ENCODE assay signal across 7 mouse cellular contexts in the genomic region with DNA sequence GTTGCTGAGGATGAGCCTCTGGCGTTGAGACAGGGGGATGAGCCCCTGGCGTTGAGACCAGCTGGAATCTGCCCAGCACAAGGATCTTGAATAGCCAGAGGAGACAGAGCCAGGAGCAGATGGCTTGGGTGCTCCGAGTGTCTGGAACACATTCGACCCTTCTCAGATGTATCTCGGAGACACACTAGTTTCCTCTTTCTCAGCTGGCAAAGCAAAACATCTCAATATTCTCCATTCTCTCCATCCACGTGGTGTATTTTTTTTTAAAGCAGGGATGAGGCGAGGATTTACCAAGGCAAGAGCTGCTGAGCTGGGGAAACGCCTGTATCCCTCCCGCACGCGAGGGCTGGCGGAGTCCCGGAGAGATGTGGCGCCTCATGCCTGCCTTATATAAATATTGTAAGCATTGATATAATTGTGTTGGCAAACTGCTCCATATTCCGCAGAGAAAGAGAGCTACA.
DNase-seq lines count a peak whose midpoint lies in the region; ATAC-seq lines count a peak whose summit lies in the region.

No protein-coding gene starts in this region.

- H3K9ac ChIP-seq in hindbrain, embryonic 13.5 days = 0 out of 2 replicates have a peak overlapping the region, but pooled peaks have one; percentile 29
- no peak overlapping the region for H3K9ac ChIP-seq in midbrain, embryonic 16.5 days (ENCODE audit: low read depth, low read length)

- H3K36me3 ChIP-seq in hindbrain, embryonic 13.5 days = no peaks in the 10 kb centered on the region
- H3K36me3 ChIP-seq in midbrain, embryonic 16.5 days (ENCODE audit: control insufficient read depth, insufficient read depth, low read length) = no peaks in the 10 kb centered on the region

- no peaks in the 10 kb centered on the region for H3K9me3 ChIP-seq in hindbrain, embryonic 13.5 days
- H3K9me3 ChIP-seq in midbrain, embryonic 16.5 days (replicated peaks; ENCODE audit: control insufficient read depth, low read length, poor library complexity, severe bottlenecking) = no peaks in the 10 kb centered on the region

- H3K27me3 ChIP-seq in hindbrain, embryonic 13.5 days = no peaks in the 10 kb centered on the region
- no peaks in the 10 kb centered on the region for H3K27me3 ChIP-seq in midbrain, embryonic 16.5 days (ENCODE audit: control insufficient read depth, insufficient read depth, low read depth, low read length)

- H3K4me3 ChIP-seq in hindbrain, embryonic 13.5 days = no peak overlapping the region
- H3K4me3 ChIP-seq in midbrain, embryonic 16.5 days (ENCODE audit: low read depth, low read length) = no peak overlapping the region

- H3K27ac ChIP-seq in hindbrain, embryonic 13.5 days = peak overlapping the region; percentile 44; the same call in 1 of the 2 replicates
- H3K27ac ChIP-seq in midbrain, embryonic 16.5 days (ENCODE audit: low read length) = peak overlapping the region; percentile 68

- peaks cover 7% of the 10 kb centered on the region; the same call in 1 of the 2 replicates for H3K4me1 ChIP-seq in hindbrain, embryonic 13.5 days (replicated peaks)
- H3K4me1 ChIP-seq in midbrain, embryonic 16.5 days (ENCODE audit: control insufficient read depth, insufficient read depth, low read length) = peaks cover 7% of the 10 kb centered on the region

- peak; percentile 9 for DNase-seq in cerebellum, adult 11-12 months
- peak; percentile 86 to 91 for DNase-seq in cerebellum, postnatal 10 days
- no peak for DNase-seq in spleen, adult 18-20 months
- DNase-seq in adrenal gland, postnatal 4 days (ENCODE audit: low spot score in 2 of 2) = no peak

- 0 out of 2 replicates have a peak, but pooled peaks have one; percentile 49 for ATAC-seq in hindbrain, embryonic 13.5 days (ENCODE audit: low FRiP score)
- peak; percentile 21; the same call in 1 of the 2 replicates for ATAC-seq in midbrain, embryonic 16.5 days
- ATAC-seq in activated CD4-positive, CD25-positive, alpha-beta regulatory T cell, adult 4 months = no peak

- H3K4me2 ChIP-seq in hindbrain, embryonic 13.5 days = no peak overlapping the region
- peak overlapping the region; percentile 24 for H3K4me2 ChIP-seq in midbrain, embryonic 16.5 days (ENCODE audit: low read length)

- 66% methylated on average over 15 of the region's 15 CpGs for WGBS in hindbrain, embryonic 13.5 days
- 66% methylated on average over 15 of the region's 15 CpGs for WGBS in midbrain, embryonic 16.5 days

Comparison
In these comparisons a context has a peak if more than half of its experiments do, and no peak if none do; other contexts are left out.
1. DNase-seq: peak in cerebellum, adult 11-12 months (single experiment) and cerebellum, postnatal 10 days (2 of 2); none in spleen, adult 18-20 months (0 of 2) and adrenal gland, postnatal 4 days (0 of 2).